Mouse (Mus musculus): Measurements from ENCODE around the gene Olfr364-ps1. TPM values are rescaled to one million over a fixed set of nuclear protein-coding genes. Genes with fewer than 3 reads are reported as not detected.

The Olfr364-ps1 gene
- total RNA-seq (2017), result not detected in 2 replicates

- no peak for ATAC-seq (replicated peaks; ENCODE audit: low read depth, poor library complexity, severe bottlenecking)
Measured at GRCm38 (mm10) chr2:37139022-37139421, at the start of gene Olfr364-ps1. Olfr364-ps1 (plus strand) TSS chr2:37139322.

GRCm38 (mm10) chr2:37117810-37118209 lies 21.3 kb upstream of the Olfr364-ps1 start, which contains the start of gene Olfr362:
Olfr362 (minus strand) TSS chr2:37117910.
- no peak for ATAC-seq (replicated peaks; ENCODE audit: low read depth, poor library complexity, severe bottlenecking)

- ATAC-seq (replicated peaks; ENCODE audit: low read depth, poor library complexity, severe bottlenecking), result no peak
Measured at GRCm38 (mm10) chr2:37187898-37188297, 48.8 kb downstream of the Olfr364-ps1 start, which contains the start of gene Olfr365. Olfr365 (plus strand) TSS chr2:37188198.

Other genes starting within 250 kb of the Olfr364-ps1 start
- gene Olfr353, start 246.4 kb upstream of the Olfr364-ps1 start, total RNA-seq (2017), result not detected in 2 replicates
- not detected in 2 replicates for gene Olfr354, start 233.6 kb upstream of the Olfr364-ps1 start, total RNA-seq (2017)
- not detected in 2 replicates for gene Olfr355, start 210.4 kb upstream of the Olfr364-ps1 start, total RNA-seq (2017)
- not detected in 2 replicates for gene Olfr356, start 202.2 kb upstream of the Olfr364-ps1 start, total RNA-seq (2017)
- gene Olfr357, start 145.5 kb upstream of the Olfr364-ps1 start, total RNA-seq (2017), result not detected in 2 replicates
- gene Olfr358, start 130.0 kb upstream of the Olfr364-ps1 start, total RNA-seq (2017), result not detected in 2 replicates
- gene Olfr360, start 73.6 kb upstream of the Olfr364-ps1 start, total RNA-seq (2017), result not detected in 2 replicates
- not detected in 2 replicates for gene Olfr361, start 50.0 kb upstream of the Olfr364-ps1 start, total RNA-seq (2017)
- gene Olfr362, start 21.4 kb upstream of the Olfr364-ps1 start, total RNA-seq (2017), result not detected in 2 replicates
- not detected in 2 replicates for gene Olfr365, start 48.9 kb downstream of the Olfr364-ps1 start, total RNA-seq (2017)
- gene Olfr366, start 72.3 kb downstream of the Olfr364-ps1 start, total RNA-seq (2017), result not detected in 2 replicates
- not detected in 2 replicates for gene Olfr368, start 187.2 kb downstream of the Olfr364-ps1 start, total RNA-seq (2017)
- gene Pdcl, start 220.0 kb downstream of the Olfr364-ps1 start, total RNA-seq (2017), result 77.8 and 83.4 TPM in 2 replicates

Measured in common myeloid progenitor, adult 5-6 weeks (primary cell).